ENCODE assay signal across 20 mouse cellular contexts in genomic region chr17:33709834-33710233, GRCm38 (mm10). TPM values are rescaled to one million over a fixed set of nuclear protein-coding genes. Genes with fewer than 3 reads are reported as not detected.
A peak's percentile ranks its signal among the peaks of the same experiment; 100 is the strongest.
DNase-seq lines count a peak whose midpoint lies in the region; ATAC-seq and TF ChIP-seq lines count a peak whose summit lies in the region.
"Had no signal": no experiment of that assay in that cellular context is flagged by ENCODE, and none has a peak within 500 bp of the region (broad histone marks: within the 10 kb centered on the region; RNA-seq: fewer than 3 reads in every experiment).

No protein-coding gene starts in this region.

- H3K27me3 ChIP-seq in erythroblast, embryonic 14.5 days (ENCODE audit: control insufficient read depth): no peaks in the 10 kb centered on the region; the same call in 1 of the 2 replicates
- no peaks in the 10 kb centered on the region for H3K27me3 ChIP-seq in liver, embryonic 11.5 days (replicated peaks; ENCODE audit: control insufficient read depth, insufficient read depth, low read length)
- no peaks in the 10 kb centered on the region for H3K27me3 ChIP-seq in liver, embryonic 12.5 days (replicated peaks)
- no peaks in the 10 kb centered on the region for H3K27me3 ChIP-seq in liver, postnatal 0 days (ENCODE audit: insufficient read depth, low read length)
- H3K27me3 ChIP-seq: embryonic facial prominence, embryonic 15.5 days; forebrain, embryonic 12.5 days had no signal

- H3K27ac ChIP-seq in liver, embryonic 11.5 days (ENCODE audit: low read depth, low read length): no peak overlapping the region
- H3K27ac ChIP-seq in liver, embryonic 12.5 days: peak overlapping the region; percentile 96
- peak overlapping the region; percentile 11; the same call in 1 of the 2 replicates for H3K27ac ChIP-seq in liver, postnatal 0 days (ENCODE audit: low read depth)
- H3K27ac ChIP-seq: embryonic facial prominence, embryonic 15.5 days; forebrain, embryonic 12.5 days; heart, adult 2 months; hindbrain, embryonic 10.5 days; hindbrain, embryonic 14.5 days had no signal

- no peak for TF ChIP-seq EP300 in liver, postnatal 0 days (IDR thresholded peaks at IDR 0.05; ENCODE audit: low read depth)

- peaks cover 97% of the 10 kb centered on the region for H3K36me3 ChIP-seq in erythroblast, embryonic 14.5 days (ENCODE audit: control insufficient read depth)
- peaks cover 24% of the 10 kb centered on the region for H3K36me3 ChIP-seq in liver, embryonic 11.5 days (ENCODE audit: control insufficient read depth, insufficient read depth, low read length)
- H3K36me3 ChIP-seq in liver, embryonic 12.5 days: peaks cover 85% of the 10 kb centered on the region
- peaks cover 57% of the 10 kb centered on the region for H3K36me3 ChIP-seq in liver, postnatal 0 days (replicated peaks; ENCODE audit: insufficient read depth, low read length)

- WGBS in liver, embryonic 11.5 days: 91% methylated on average over 3 of the region's 3 CpGs
- 69% methylated on average over 3 of the region's 3 CpGs for WGBS in liver, embryonic 12.5 days (ENCODE audit: insufficient replicate concordance)
- 83% methylated on average over 3 of the region's 3 CpGs for WGBS in liver, postnatal 0 days (ENCODE audit: insufficient replicate concordance)

- H3K9ac ChIP-seq in liver, embryonic 11.5 days (ENCODE audit: low read depth, low read length): 0 out of 2 replicates have a peak overlapping the region, but pooled peaks have one; percentile 12
- no peak overlapping the region for H3K9ac ChIP-seq in liver, embryonic 12.5 days
- no peak overlapping the region; the same call in 1 of the 2 replicates for H3K9ac ChIP-seq in liver, postnatal 0 days (replicated peaks)
- H3K9ac ChIP-seq: embryonic facial prominence, embryonic 15.5 days; forebrain, embryonic 12.5 days; hindbrain, embryonic 14.5 days had no signal

- peak overlapping the region; percentile 25 for H3K4me3 ChIP-seq in erythroblast, embryonic 14.5 days (replicated peaks)
- H3K4me3 ChIP-seq in liver, embryonic 11.5 days (ENCODE audit: low read depth, low read length): no peak overlapping the region
- H3K4me3 ChIP-seq in liver, embryonic 12.5 days: no peak overlapping the region
- H3K4me3 ChIP-seq in liver, postnatal 0 days (ENCODE audit: low read depth, low read length): no peak overlapping the region
- H3K4me3 ChIP-seq: embryonic facial prominence, embryonic 15.5 days; forebrain, embryonic 12.5 days; heart, adult 2 months; hindbrain, embryonic 10.5 days had no signal

- DNase-seq in liver, embryonic 11.5 days (ENCODE audit: low spot score): no peak
- DNase-seq in liver: no peak
- DNase-seq in liver, postnatal 0 days: no peak
- DNase-seq in left cerebral cortex, postnatal 25 days (ENCODE audit: low spot score in 2 of 2): no peak
- DNase-seq in adrenal gland, postnatal 14 days: no peak
- DNase-seq: adrenal gland, adult 8-10 months; cerebellum, adult 11 months; cerebellum, adult 8-10 months; cerebellum, postnatal 14 days; embryo, embryonic 11 days; gastrocnemius, postnatal 10 days; heart, adult 2 months had no signal

- H3K4me2 ChIP-seq in liver, embryonic 11.5 days: no peak overlapping the region
- no peak overlapping the region; the same call in 1 of the 2 replicates for H3K4me2 ChIP-seq in liver, embryonic 12.5 days
- no peak overlapping the region for H3K4me2 ChIP-seq in liver, postnatal 0 days (ENCODE audit: low read depth, low read length)
- H3K4me2 ChIP-seq: embryonic facial prominence, embryonic 15.5 days; forebrain, embryonic 12.5 days; hindbrain, embryonic 14.5 days had no signal

- H3K4me1 ChIP-seq in erythroblast, embryonic 14.5 days (ENCODE audit: control insufficient read depth): peaks cover 77% of the 10 kb centered on the region
- peaks cover 21% of the 10 kb centered on the region for H3K4me1 ChIP-seq in liver, embryonic 11.5 days (replicated peaks; ENCODE audit: control insufficient read depth, insufficient read depth, low read length)
- peaks cover 43% of the 10 kb centered on the region for H3K4me1 ChIP-seq in liver, embryonic 12.5 days
- H3K4me1 ChIP-seq in liver, postnatal 0 days (ENCODE audit: insufficient read depth): peaks cover 20% of the 10 kb centered on the region
- H3K4me1 ChIP-seq: embryonic facial prominence, embryonic 15.5 days; forebrain, embryonic 12.5 days; hindbrain, embryonic 10.5 days had no signal

- peaks cover 15% of the 10 kb centered on the region for H3K9me3 ChIP-seq in erythroblast, embryonic 14.5 days (ENCODE audit: control insufficient read depth, low read length)
- H3K9me3 ChIP-seq in liver, embryonic 11.5 days (ENCODE audit: control insufficient read depth, low read length): no peaks in the 10 kb centered on the region
- peaks cover 9% of the 10 kb centered on the region for H3K9me3 ChIP-seq in liver, embryonic 12.5 days (replicated peaks)
- no peaks in the 10 kb centered on the region for H3K9me3 ChIP-seq in liver, postnatal 0 days (ENCODE audit: low read length)
- H3K9me3 ChIP-seq: embryonic facial prominence, embryonic 15.5 days; forebrain, embryonic 12.5 days; hindbrain, embryonic 10.5 days had no signal

- TF ChIP-seq CTCF in liver, postnatal 0 days (IDR thresholded peaks at IDR 0.05; ENCODE audit: low read depth): no peak

- intact Hi-C loops in left cerebral cortex, postnatal 25 days (cut with DNase I): no loop called here

- no peak for ATAC-seq in erythroblast, adult 5-6 weeks (replicated peaks; ENCODE audit: low FRiP score, poor library complexity, severe bottlenecking)
- no peak for ATAC-seq in liver, embryonic 11.5 days (replicated peaks; ENCODE audit: low FRiP score)
- no peak for ATAC-seq in liver, embryonic 12.5 days
- ATAC-seq in liver, postnatal 0 days: no peak
- ATAC-seq: forebrain, embryonic 16.5 days had no signal

RNA-seq across cellular contexts. Expression of gene March2, which starts 8.6 kb away (rescaled TPM):
- polyA plus RNA-seq in erythroblast, embryonic 14.5 days (2012): 80.5 and 112 TPM in 2 replicates
- total RNA-seq in erythroblast, adult 5-6 weeks (2015; ENCODE audit: low replicate concordance): 910 and 992 TPM in 2 replicates
- total RNA-seq in erythroblast, adult 5-6 weeks (2017; ENCODE audit: low replicate concordance): 1,070 and 1,140 TPM in 2 replicates
- 92.1 and 95.7 TPM in 2 replicates for polyA plus RNA-seq in liver, embryonic 11.5 days (2014; fragmentation: Nextera tagmentation; extraction: Ambion mirVana)
- polyA plus RNA-seq in liver, embryonic 12.5 days (2016; fragmentation: Nextera tagmentation; extraction: Ambion mirVana): 196 and 205 TPM in 2 replicates
- 137 and 144 TPM in 2 replicates for polyA plus RNA-seq in liver, postnatal 0 days (2015; fragmentation: Nextera tagmentation; extraction: Ambion mirVana)
- 10 to 100 TPM; 86.1 to 87.2 TPM for total RNA-seq in left cerebral cortex, postnatal 25 days (2021)
- 119 and 133 TPM in 2 replicates for total RNA-seq in adrenal gland, postnatal 14 days (2021)

RNA-seq across cellular contexts. Expression of gene Hnrnpm, which starts 23.2 kb away (rescaled TPM):
- polyA plus RNA-seq in erythroblast, embryonic 14.5 days (2012): 33.0 and 43.0 TPM in 2 replicates
- total RNA-seq in erythroblast, adult 5-6 weeks (2015; ENCODE audit: low replicate concordance): 1,242 and 1,297 TPM in 2 replicates
- 1,014 and 1,409 TPM in 2 replicates for total RNA-seq in erythroblast, adult 5-6 weeks (2017; ENCODE audit: low replicate concordance)
- 410 and 431 TPM in 2 replicates for polyA plus RNA-seq in liver, embryonic 11.5 days (2014; fragmentation: Nextera tagmentation; extraction: Ambion mirVana)
- 222 and 242 TPM in 2 replicates for polyA plus RNA-seq in liver, embryonic 12.5 days (2016; fragmentation: Nextera tagmentation; extraction: Ambion mirVana)
- polyA plus RNA-seq in liver, postnatal 0 days (2015; fragmentation: Nextera tagmentation; extraction: Ambion mirVana): 91.9 and 96.6 TPM in 2 replicates
- total RNA-seq in left cerebral cortex, postnatal 25 days (2021): 100 to 1,000 TPM; 120 to 129 TPM
- total RNA-seq in adrenal gland, postnatal 14 days (2021): 224 and 229 TPM in 2 replicates

RNA-seq across cellular contexts. Expression of gene Rab11b, which starts 50.5 kb away (rescaled TPM):
- polyA plus RNA-seq in erythroblast, embryonic 14.5 days (2012): 26.5 and 41.4 TPM in 2 replicates
- 43.9 and 50.9 TPM in 2 replicates for total RNA-seq in erythroblast, adult 5-6 weeks (2015; ENCODE audit: low replicate concordance)
- total RNA-seq in erythroblast, adult 5-6 weeks (2017; ENCODE audit: low replicate concordance): 28.1 and 36.7 TPM in 2 replicates
- 184 and 199 TPM in 2 replicates for polyA plus RNA-seq in liver, embryonic 11.5 days (2014; fragmentation: Nextera tagmentation; extraction: Ambion mirVana)
- polyA plus RNA-seq in liver, embryonic 12.5 days (2016; fragmentation: Nextera tagmentation; extraction: Ambion mirVana): 147 and 169 TPM in 2 replicates
- 80.4 and 88.9 TPM in 2 replicates for polyA plus RNA-seq in liver, postnatal 0 days (2015; fragmentation: Nextera tagmentation; extraction: Ambion mirVana)
- 100 to 1,000 TPM; 328 to 343 TPM for total RNA-seq in left cerebral cortex, postnatal 25 days (2021)
- total RNA-seq in adrenal gland, postnatal 14 days (2021): 217 and 242 TPM in 2 replicates
